Mouse (Mus musculus): ENCODE results near the gene Tusc2. TPM values are rescaled to one million over a fixed set of nuclear protein-coding genes. Genes with fewer than 3 reads are reported as not detected.

The Tusc2 gene
- polyA plus RNA-seq, 1 experiment = 23.5 TPM

DNA sequence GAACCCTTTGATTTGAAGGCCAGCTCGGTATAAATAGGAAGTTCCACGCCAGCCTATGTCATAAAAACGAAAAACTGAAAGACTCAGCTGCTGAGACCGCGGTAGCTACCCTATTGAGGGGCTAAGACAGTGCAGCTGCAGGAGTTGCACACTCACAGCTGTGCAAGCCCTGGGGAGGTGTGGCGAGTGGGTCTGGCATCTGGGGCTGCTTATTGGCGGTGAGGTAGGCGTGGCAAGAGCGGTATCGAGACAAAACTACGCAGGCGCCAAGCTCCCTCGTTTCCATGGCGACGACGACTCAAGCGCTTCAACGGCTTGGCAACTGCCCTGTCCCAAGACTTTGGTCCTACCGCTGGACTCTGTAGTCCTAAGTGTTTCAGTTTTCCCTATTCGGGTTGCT lies 16.0 kb upstream of the Tusc2 start, which contains the start of gene Zmynd10:
Gene Zmynd10, plus strand, starts transcription at position 273 of the 400 bp plus-strand sequence.
- Histone ChIP-seq H3K9me3 (replicated peaks; ENCODE audit: control insufficient read depth, insufficient read depth, low read length, poor library complexity, severe bottlenecking) (no peaks in the 10 kb centered on the region), H3K36me3 (ENCODE audit: control insufficient read depth, insufficient read depth, low read length, poor library complexity, severe bottlenecking) (no peaks in the 10 kb centered on the region), H3K4me3 (ENCODE audit: low read depth, low read length) (no peak within 1 kb of the TSS), H3K4me1 (ENCODE audit: control insufficient read depth, insufficient read depth, low read length) (peaks cover 3% of the 10 kb centered on the region), H3K27ac (ENCODE audit: insufficient read depth, low read length) (no peak within 1 kb of the TSS), H3K9ac (ENCODE audit: low read depth, poor library complexity, severe bottlenecking) (no peak within 1 kb of the TSS), H3K27me3 (ENCODE audit: control insufficient read depth, insufficient read depth, low read length, poor library complexity, severe bottlenecking) (no peaks in the 10 kb centered on the region)
- TF ChIP-seq POLR2A (IDR thresholded peaks at IDR 0.05; ENCODE audit: insufficient read depth, low read length) (no peak), CTCF (IDR thresholded peaks at IDR 0.05; ENCODE audit: low read depth, low read length) (no peak), EP300 (IDR thresholded peaks at IDR 0.05; ENCODE audit: insufficient read depth, low read depth, low read length) (no peak)

DNA sequence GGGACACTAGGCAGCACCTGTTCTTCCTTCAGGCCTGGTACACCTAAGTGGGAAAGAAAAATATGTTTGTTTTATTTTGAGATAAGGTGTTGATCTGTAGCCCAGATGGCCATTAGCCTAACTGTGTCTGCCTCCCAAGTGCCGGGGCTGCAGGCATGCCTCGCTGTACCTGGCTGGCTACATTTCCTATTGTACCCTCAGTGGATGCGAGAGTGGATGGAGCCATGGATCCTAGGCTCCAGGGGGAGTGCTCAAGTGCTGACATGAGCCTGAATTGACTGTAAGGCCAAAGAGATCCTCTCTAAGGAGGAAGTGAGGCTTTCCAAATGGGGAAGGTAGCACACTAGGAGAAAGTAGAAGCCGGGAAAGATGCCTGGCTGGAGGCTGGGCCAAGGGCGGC lies 15.1 kb upstream of the Tusc2 start:
- no peak overlapping the region for H3K4me3 ChIP-seq (ENCODE audit: low read depth, low read length)

DNA sequence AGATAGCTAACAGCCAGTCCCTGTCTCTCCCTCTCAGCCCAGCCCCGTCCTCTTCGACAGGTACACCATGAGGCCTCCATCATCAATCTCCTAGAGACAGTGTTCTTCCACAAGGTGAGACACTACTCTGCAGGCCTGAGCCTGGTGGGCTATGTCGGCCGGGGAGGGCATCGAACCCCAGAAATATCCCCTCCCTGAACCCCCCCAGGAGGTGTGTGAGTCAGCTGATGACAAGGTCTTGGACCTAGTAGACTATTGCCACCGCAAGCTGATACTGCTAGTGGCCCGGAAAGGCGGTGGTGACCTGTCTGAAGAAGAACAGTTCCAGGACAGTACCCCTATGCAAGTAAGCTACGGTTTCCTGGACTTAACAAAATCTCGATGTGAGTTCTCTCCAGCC lies 14.2 kb upstream of the Tusc2 start:
- H3K9ac ChIP-seq (ENCODE audit: low read depth, poor library complexity, severe bottlenecking) = no peak overlapping the region
- TF ChIP-seq EP300 (IDR thresholded peaks at IDR 0.05; ENCODE audit: insufficient read depth, low read depth, low read length) (no peak), CTCF (IDR thresholded peaks at IDR 0.05; ENCODE audit: low read depth, low read length) (no peak), POLR2A (IDR thresholded peaks at IDR 0.05; ENCODE audit: insufficient read depth, low read length) (no peak)
- H3K4me3 ChIP-seq (ENCODE audit: low read depth, low read length) = no peak overlapping the region
- H3K27ac ChIP-seq (ENCODE audit: insufficient read depth, low read length) = no peak overlapping the region
- no peaks in the 10 kb centered on the region for H3K36me3 ChIP-seq (ENCODE audit: control insufficient read depth, insufficient read depth, low read length, poor library complexity, severe bottlenecking)
- no peaks in the 10 kb centered on the region for H3K27me3 ChIP-seq (ENCODE audit: control insufficient read depth, insufficient read depth, low read length, poor library complexity, severe bottlenecking)
- H3K4me1 ChIP-seq (ENCODE audit: control insufficient read depth, insufficient read depth, low read length) = peaks cover 3% of the 10 kb centered on the region
- no peaks in the 10 kb centered on the region for H3K9me3 ChIP-seq (replicated peaks; ENCODE audit: control insufficient read depth, insufficient read depth, low read length, poor library complexity, severe bottlenecking)

More for the DNA sequence above, 15.1 kb upstream of the Tusc2 start:
- H3K27ac ChIP-seq (ENCODE audit: insufficient read depth, low read length) = no peak overlapping the region
- no peak overlapping the region for H3K9ac ChIP-seq (ENCODE audit: low read depth, poor library complexity, severe bottlenecking)
- H3K36me3 ChIP-seq (ENCODE audit: control insufficient read depth, insufficient read depth, low read length, poor library complexity, severe bottlenecking) = no peaks in the 10 kb centered on the region
- no peak for TF ChIP-seq CTCF (IDR thresholded peaks at IDR 0.05; ENCODE audit: low read depth, low read length)
- no peak for TF ChIP-seq POLR2A (IDR thresholded peaks at IDR 0.05; ENCODE audit: insufficient read depth, low read length)
- no peak for TF ChIP-seq EP300 (IDR thresholded peaks at IDR 0.05; ENCODE audit: insufficient read depth, low read depth, low read length)
- peaks cover 3% of the 10 kb centered on the region for H3K4me1 ChIP-seq (ENCODE audit: control insufficient read depth, insufficient read depth, low read length)
- H3K9me3 ChIP-seq (replicated peaks; ENCODE audit: control insufficient read depth, insufficient read depth, low read length, poor library complexity, severe bottlenecking) = no peaks in the 10 kb centered on the region
- no peaks in the 10 kb centered on the region for H3K27me3 ChIP-seq (ENCODE audit: control insufficient read depth, insufficient read depth, low read length, poor library complexity, severe bottlenecking)

DNA sequence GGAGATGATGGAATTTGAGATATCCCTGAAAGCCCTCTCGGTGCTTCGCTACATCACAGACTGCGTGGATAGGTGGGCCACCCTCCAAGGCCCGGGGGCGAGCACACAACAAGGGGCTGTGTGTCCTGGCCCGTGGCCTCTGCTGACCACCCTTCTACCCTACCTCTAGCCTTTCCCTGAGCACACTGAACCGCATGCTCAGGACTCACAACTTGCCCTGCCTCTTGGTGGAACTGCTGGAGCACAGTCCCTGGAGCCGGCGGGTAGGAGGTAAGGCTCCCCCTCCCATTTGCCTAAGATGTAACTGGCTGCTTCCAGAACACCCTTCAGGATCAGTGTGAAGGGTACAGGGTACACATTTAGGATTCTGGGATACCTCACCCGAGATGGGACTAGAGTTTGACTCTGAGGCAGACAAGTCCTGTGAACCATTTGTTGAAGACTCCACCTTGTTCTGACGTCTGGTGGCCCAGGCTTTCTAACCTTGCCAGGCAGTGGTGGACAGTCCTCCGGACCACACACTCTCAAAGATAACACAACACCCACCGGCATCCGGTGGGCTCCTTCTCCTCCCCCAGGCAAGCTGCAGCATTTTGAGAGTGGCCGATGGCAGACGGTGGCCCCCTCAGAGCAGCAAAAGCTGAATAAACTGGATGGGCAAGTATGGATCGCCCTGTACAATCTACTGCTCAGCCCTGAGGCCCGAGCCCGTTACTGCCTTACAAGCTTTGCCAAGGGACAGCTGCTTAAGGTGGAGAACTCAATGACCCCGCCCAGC lies 13.6 kb upstream of the Tusc2 start:
- H3K27ac ChIP-seq (ENCODE audit: insufficient read depth, low read length) = no peak overlapping the region
- no peak for TF ChIP-seq CTCF (IDR thresholded peaks at IDR 0.05; ENCODE audit: low read depth, low read length)
- no peak for TF ChIP-seq EP300 (IDR thresholded peaks at IDR 0.05; ENCODE audit: insufficient read depth, low read depth, low read length)
- no peak for TF ChIP-seq POLR2A (IDR thresholded peaks at IDR 0.05; ENCODE audit: insufficient read depth, low read length)
- no peak overlapping the region for H3K9ac ChIP-seq (ENCODE audit: low read depth, poor library complexity, severe bottlenecking)
- H3K9me3 ChIP-seq (replicated peaks; ENCODE audit: control insufficient read depth, insufficient read depth, low read length, poor library complexity, severe bottlenecking) = no peaks in the 10 kb centered on the region
- peaks cover 3% of the 10 kb centered on the region for H3K4me1 ChIP-seq (ENCODE audit: control insufficient read depth, insufficient read depth, low read length)
- H3K4me3 ChIP-seq (ENCODE audit: low read depth, low read length) = no peak overlapping the region
- H3K27me3 ChIP-seq (ENCODE audit: control insufficient read depth, insufficient read depth, low read length, poor library complexity, severe bottlenecking) = no peaks in the 10 kb centered on the region
- no peaks in the 10 kb centered on the region for H3K36me3 ChIP-seq (ENCODE audit: control insufficient read depth, insufficient read depth, low read length, poor library complexity, severe bottlenecking)

DNA sequence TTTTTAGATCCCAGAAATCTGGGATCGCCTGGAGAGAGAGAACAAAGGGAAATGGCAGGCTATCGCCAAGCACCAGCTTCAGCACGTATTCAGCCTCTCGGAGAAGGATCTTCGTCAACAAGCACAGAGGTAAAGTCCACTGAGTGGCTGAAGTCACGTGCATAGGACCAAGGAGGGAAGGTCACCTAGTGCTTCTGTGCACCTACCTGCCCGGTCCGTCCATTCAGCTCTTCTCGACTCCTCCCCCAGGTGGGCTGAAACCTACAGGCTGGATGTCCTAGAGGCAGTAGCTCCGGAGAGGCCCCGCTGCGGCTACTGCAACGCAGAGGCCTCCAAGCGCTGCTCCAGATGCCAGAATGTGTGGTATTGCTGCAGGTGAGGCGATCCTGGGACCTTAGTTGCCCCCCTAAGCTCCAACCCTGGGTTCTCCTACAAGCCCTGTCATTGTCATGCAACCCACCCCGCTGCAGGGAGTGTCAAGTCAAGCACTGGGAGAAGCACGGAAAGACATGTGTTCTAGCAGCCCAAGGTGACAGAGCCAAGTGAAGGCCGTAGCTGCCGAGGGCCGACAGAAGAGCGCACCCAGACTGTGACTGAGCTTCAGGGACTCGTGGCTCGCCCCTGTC lies 12.5 kb upstream of the Tusc2 start:
- no peak for TF ChIP-seq EP300 (IDR thresholded peaks at IDR 0.05; ENCODE audit: insufficient read depth, low read depth, low read length)
- TF ChIP-seq CTCF (IDR thresholded peaks at IDR 0.05; ENCODE audit: low read depth, low read length) = no peak
- no peak for TF ChIP-seq POLR2A (IDR thresholded peaks at IDR 0.05; ENCODE audit: insufficient read depth, low read length)

More for the DNA sequence above, 12.5 kb upstream of the Tusc2 start:
- H3K27me3 ChIP-seq (ENCODE audit: control insufficient read depth, insufficient read depth, low read length, poor library complexity, severe bottlenecking) = no peaks in the 10 kb centered on the region
- H3K9me3 ChIP-seq (replicated peaks; ENCODE audit: control insufficient read depth, insufficient read depth, low read length, poor library complexity, severe bottlenecking) = no peaks in the 10 kb centered on the region
- H3K36me3 ChIP-seq (ENCODE audit: control insufficient read depth, insufficient read depth, low read length, poor library complexity, severe bottlenecking) = no peaks in the 10 kb centered on the region
- 0 out of 2 replicates have a peak overlapping the region, but pooled peaks have one; percentile 13 for H3K4me3 ChIP-seq (ENCODE audit: low read depth, low read length)
- H3K27ac ChIP-seq (ENCODE audit: insufficient read depth, low read length) = no peak overlapping the region
- no peak overlapping the region for H3K9ac ChIP-seq (ENCODE audit: low read depth, poor library complexity, severe bottlenecking)
- H3K4me1 ChIP-seq (ENCODE audit: control insufficient read depth, insufficient read depth, low read length) = peaks cover 3% of the 10 kb centered on the region
